Mouse (Mus musculus): ENCODE data around the gene Ovca2. TPM values are rescaled to one million over a fixed set of nuclear protein-coding genes. Genes with fewer than 3 reads are reported as not detected.

The Ovca2 gene
- polyA plus RNA-seq, 1 experiment = 21.1 TPM

- no peak overlapping the region for H3K4me3 ChIP-seq (replicated peaks; ENCODE audit: extremely low read depth, low read depth, low read length)
- TF ChIP-seq CTCF (IDR thresholded peaks at IDR 0.05; ENCODE audit: insufficient read depth, low read length) (no peak), POLR2A (IDR thresholded peaks at IDR 0.05; ENCODE audit: borderline replicate concordance, extremely low read depth, low read depth, low read length) (no peak)
- DNase-seq = no peak
- H3K4me1 ChIP-seq (ENCODE audit: control insufficient read depth, insufficient read depth, low read length) = peaks cover 7% of the 10 kb centered on the region; the same call in 1 of the 2 replicates
- WGBS = 74% methylated on average over 4 of the region's 4 CpGs
Measured at GRCm38 (mm10) chr11:75198792-75199191, 20.2 kb upstream of the Ovca2 start.

DNA sequence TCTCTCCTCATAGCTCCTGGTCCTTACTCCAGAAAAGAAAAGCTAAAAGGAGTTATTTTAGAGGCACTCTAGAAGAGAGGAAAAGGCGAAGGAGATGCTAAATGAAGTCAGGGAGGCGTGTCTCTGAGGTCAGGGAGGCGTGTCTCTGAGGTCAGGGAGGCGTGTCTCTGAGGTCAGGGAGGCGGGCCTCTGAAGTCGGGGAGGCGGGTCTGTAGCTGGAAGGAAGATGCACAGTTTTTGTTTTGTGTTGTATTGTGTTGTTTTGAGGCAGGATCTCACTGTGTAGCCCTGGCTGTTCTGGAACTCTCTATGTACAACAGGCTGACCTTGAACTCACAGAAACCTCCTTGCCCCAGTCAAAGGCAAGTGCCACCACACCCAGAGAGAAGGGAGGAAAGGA is 19.3 kb upstream of the Ovca2 start:
- WGBS = 51% methylated on average over 7 of the region's 7 CpGs
- Histone ChIP-seq H3K4me1 (ENCODE audit: control insufficient read depth, insufficient read depth, low read length) (peaks cover 7% of the 10 kb centered on the region; the same call in 1 of the 2 replicates), H3K4me3 (replicated peaks; ENCODE audit: extremely low read depth, low read depth, low read length) (no peak overlapping the region)
- TF ChIP-seq POLR2A (IDR thresholded peaks at IDR 0.05; ENCODE audit: borderline replicate concordance, extremely low read depth, low read depth, low read length) = no peak
- no peak for TF ChIP-seq CTCF (IDR thresholded peaks at IDR 0.05; ENCODE audit: insufficient read depth, low read length)
- DNase-seq = no peak

DNA sequence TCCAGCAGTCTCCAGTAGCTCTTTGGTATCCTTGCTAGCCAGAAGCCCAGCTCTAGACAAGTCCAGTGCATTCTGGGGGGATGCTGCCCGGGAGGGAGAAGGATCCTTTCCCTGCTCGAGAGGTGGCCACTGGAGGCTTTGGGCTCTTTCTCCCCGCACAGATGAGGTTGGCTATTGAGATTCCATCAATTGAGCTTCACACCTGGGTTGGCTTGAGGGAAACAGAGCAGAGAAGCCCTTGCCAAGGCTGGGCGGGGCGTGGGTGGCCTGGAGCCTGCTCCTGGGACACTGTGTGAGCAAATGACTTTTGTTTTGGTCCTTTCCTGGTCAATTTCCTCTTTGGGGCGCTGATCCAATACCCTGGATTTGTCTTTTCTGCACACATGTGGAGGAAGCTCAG is 17.5 kb upstream of the Ovca2 start:
- H3K4me3 ChIP-seq (replicated peaks; ENCODE audit: extremely low read depth, low read depth, low read length) = no peak overlapping the region
- peaks cover 4% of the 10 kb centered on the region; the same call in 1 of the 2 replicates for H3K4me1 ChIP-seq (ENCODE audit: control insufficient read depth, insufficient read depth, low read length)
- 72% methylated on average over 6 of the region's 6 CpGs for WGBS
- DNase-seq = no peak
- TF ChIP-seq POLR2A (IDR thresholded peaks at IDR 0.05; ENCODE audit: borderline replicate concordance, extremely low read depth, low read depth, low read length) = no peak
- no peak for TF ChIP-seq CTCF (IDR thresholded peaks at IDR 0.05; ENCODE audit: insufficient read depth, low read length)

GRCm38 (mm10) chr11:75194850-75195461 is 16.3 kb upstream of the Ovca2 start:
- H3K4me3 ChIP-seq (replicated peaks; ENCODE audit: extremely low read depth, low read depth, low read length) = peak overlapping the region; percentile 52
- peak; percentile 54 for DNase-seq
- H3K4me1 ChIP-seq (ENCODE audit: control insufficient read depth, insufficient read depth, low read length) = peaks cover 4% of the 10 kb centered on the region; the same call in 1 of the 2 replicates
- WGBS = 2% methylated on average over 39 of the region's 39 CpGs
- TF ChIP-seq CTCF (IDR thresholded peaks at IDR 0.05; ENCODE audit: insufficient read depth, low read length) (no peak), POLR2A (IDR thresholded peaks at IDR 0.05; ENCODE audit: borderline replicate concordance, extremely low read depth, low read depth, low read length) (no peak)

DNA sequence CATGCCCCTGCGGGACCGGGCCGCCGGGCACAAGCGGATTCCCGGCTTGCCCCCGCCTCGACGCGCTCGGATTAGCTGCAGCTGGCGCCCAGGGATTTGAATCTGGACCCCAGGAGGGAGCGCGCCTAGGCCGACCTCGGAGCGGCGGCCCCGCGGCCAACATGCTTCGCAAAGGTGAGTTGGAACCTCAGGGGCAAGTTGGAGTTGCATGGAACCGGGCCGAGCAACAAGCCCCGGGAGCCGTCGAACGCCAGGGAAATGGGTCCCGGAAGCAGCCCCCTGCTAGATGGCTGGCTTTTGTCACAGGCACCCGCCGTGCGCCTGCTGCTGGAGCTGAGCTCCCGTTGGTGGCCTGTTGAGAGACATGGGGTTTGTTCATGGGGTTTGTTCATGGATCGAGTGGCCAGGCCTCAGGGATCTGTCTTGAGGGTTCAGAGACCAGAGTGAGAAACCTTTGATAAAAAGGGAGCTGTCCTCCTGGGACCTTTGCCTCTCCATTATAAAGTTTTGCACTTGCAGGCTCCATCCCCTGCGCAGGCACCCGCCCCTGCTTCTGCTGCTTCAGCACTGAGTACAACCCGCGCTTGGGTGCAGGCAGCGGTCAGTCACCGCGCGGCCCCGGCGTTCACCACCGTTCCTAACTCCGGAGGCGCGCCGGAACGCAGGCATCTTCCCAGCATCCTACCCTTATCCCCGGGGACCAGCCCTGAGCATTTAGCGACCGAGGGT is 15.7 kb upstream of the Ovca2 start:
- peak overlapping the region; percentile 52 for H3K4me3 ChIP-seq (replicated peaks; ENCODE audit: extremely low read depth, low read depth, low read length)
- WGBS = under 1% methylated on average over 52 of the region's 52 CpGs
- peak; percentile 42 for DNase-seq
- no peak for TF ChIP-seq POLR2A (IDR thresholded peaks at IDR 0.05; ENCODE audit: borderline replicate concordance, extremely low read depth, low read depth, low read length)
- no peak for TF ChIP-seq CTCF (IDR thresholded peaks at IDR 0.05; ENCODE audit: insufficient read depth, low read length)
- H3K4me1 ChIP-seq (ENCODE audit: control insufficient read depth, insufficient read depth, low read length) = peaks cover 4% of the 10 kb centered on the region; the same call in 1 of the 2 replicates

DNA sequence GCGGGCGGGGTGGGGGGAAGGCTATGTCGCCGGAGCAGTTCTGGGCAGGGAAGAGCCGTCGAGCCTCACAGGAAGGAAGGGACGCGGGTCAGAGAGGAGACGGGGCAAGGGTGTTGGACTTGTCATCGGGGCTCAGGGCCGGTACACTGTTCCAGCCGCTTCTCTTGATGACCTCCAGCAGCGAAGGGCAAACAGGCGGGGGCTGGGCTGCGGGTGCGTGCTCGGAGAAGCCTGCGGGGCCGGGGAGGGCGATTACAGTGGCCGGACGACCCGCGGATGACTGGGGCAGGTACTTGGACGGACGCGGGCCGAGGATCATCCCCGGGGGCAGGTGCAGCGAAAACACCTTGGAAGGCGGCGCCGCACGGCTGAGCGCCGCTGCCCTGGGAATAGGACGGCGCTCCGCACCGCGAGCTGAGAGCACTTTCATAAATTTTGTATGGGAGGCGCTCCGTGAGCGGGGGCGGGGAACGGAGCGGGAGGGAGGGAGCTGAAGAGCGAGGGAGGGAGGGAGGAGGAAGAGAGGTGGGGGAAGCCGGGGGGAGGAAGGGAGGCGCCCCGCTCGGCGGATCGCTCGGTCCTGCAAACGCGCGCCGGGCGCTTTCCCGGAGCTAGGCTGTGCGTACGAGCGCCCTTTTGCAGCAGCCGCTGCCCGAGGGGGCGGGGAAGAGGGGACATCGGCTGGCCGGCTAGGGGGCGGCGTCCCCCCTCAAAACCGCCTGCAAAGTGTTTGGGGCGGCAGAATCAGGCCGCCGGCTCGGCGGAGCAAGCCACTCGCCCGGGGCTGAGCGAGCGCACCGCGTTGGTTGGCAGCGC is 14.8 kb upstream of the Ovca2 start, which contains the start of gene Rtn4rl1:
Rtn4rl1 (plus strand) TSS at position 528 of the 816 bp plus-strand sequence.
- under 1% methylated on average over 74 of the region's 84 CpGs for WGBS
- DNase-seq = peak; percentile 70
- TF ChIP-seq CTCF (IDR thresholded peaks at IDR 0.05; ENCODE audit: insufficient read depth, low read length) = no peak
- TF ChIP-seq POLR2A (IDR thresholded peaks at IDR 0.05; ENCODE audit: borderline replicate concordance, extremely low read depth, low read depth, low read length) = no peak; the same call in 1 of the 2 replicates
- Histone ChIP-seq H3K4me1 (ENCODE audit: control insufficient read depth, insufficient read depth, low read length) (peaks cover 4% of the 10 kb centered on the region; the same call in 1 of the 2 replicates), H3K4me3 (replicated peaks; ENCODE audit: extremely low read depth, low read depth, low read length) (peak within 1 kb of the TSS; percentile 52)

DNA sequence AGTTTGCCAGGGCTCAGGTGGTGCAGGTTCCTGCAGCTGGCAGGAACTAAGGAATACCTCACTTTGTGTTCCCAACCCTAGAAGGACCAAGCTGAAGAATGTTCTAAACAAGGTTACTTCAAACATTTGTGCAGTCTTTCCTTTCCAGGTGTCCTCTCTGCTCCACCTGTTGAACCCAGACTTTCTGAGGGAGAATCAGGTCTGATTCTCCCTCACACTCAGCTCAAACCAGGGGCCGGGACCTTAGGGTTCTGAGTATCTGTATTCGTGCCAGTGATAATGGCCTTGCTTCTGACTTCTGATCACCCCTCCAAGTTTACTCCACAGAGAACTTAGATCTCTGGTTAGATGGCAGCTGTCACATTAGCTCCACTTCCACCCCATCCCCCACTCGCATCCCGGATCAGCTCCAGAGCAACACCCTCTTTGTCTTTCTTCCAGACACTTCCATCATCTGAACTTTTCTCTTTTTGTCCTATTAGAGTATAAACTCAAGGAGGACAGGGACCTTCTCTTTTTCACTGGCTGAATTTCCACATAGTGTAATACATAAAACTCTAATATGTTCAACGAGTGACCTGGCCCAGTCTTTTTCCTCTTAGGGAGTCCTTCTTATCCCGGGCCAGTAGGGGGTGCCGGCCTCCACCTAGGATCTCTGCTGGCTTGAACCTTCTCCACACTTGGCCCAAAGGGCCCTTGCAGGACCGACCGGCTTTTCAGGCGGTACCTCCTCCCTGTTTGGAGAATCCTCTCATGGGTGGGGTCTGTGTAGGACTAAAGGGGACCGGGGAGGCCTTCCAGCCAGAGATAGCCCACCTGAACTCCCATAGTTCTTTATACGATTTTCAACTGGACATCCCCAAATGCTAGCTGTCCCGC is 13.9 kb upstream of the Ovca2 start:
- Histone ChIP-seq H3K4me3 (replicated peaks; ENCODE audit: extremely low read depth, low read depth, low read length) (no peak overlapping the region), H3K4me1 (ENCODE audit: control insufficient read depth, insufficient read depth, low read length) (peaks cover 4% of the 10 kb centered on the region; the same call in 1 of the 2 replicates)
- peak; percentile 71 for DNase-seq
- WGBS = 25% methylated on average over 13 of the region's 13 CpGs
- TF ChIP-seq POLR2A (IDR thresholded peaks at IDR 0.05; ENCODE audit: borderline replicate concordance, extremely low read depth, low read depth, low read length) (no peak), CTCF (IDR thresholded peaks at IDR 0.05; ENCODE audit: insufficient read depth, low read length) (peak; percentile 70)

- no peak for TF ChIP-seq POLR2A (IDR thresholded peaks at IDR 0.05; ENCODE audit: borderline replicate concordance, extremely low read depth, low read depth, low read length)
- TF ChIP-seq CTCF (IDR thresholded peaks at IDR 0.05; ENCODE audit: insufficient read depth, low read length) = no peak
- Histone ChIP-seq H3K4me1 (ENCODE audit: control insufficient read depth, insufficient read depth, low read length) (peaks cover 4% of the 10 kb centered on the region; the same call in 1 of the 2 replicates), H3K4me3 (replicated peaks; ENCODE audit: extremely low read depth, low read depth, low read length) (no peak overlapping the region)
- 62% methylated on average over 6 of the region's 6 CpGs for WGBS
- DNase-seq = no peak
Measured at GRCm38 (mm10) chr11:75191841-75192240, 13.2 kb upstream of the Ovca2 start.

Data from lung, adult 2 months (tissue).